Mouse (Mus musculus) thymus, adult 2 months (tissue): Measurements from ENCODE around the gene Atxn2l.

ENCODE experiments used
- CTCF ChIP-seq: fragments of 200-500 bp; IDR thresholded peaks from 2 replicates; pipeline ENCODE4 v1.5.1; 2012; ENCODE audit warnings: mild to moderate bottlenecking, control low read depth, low read length, moderate library complexity, borderline replicate concordance; ENCODE audit not compliant: control insufficient read depth, poor library complexity, insufficient read depth; ENCODE audit errors: extremely low read depth
- POLR2A ChIP-seq: fragments of 200-500 bp; IDR thresholded peaks from 2 replicates; pipeline ENCODE4 v1.6.1; 2012; ENCODE audit warnings: mild to moderate bottlenecking, low read length, control low read depth, moderate library complexity; ENCODE audit not compliant: control insufficient read depth, poor library complexity, insufficient read depth; ENCODE audit errors: extremely low read depth

DNA sequence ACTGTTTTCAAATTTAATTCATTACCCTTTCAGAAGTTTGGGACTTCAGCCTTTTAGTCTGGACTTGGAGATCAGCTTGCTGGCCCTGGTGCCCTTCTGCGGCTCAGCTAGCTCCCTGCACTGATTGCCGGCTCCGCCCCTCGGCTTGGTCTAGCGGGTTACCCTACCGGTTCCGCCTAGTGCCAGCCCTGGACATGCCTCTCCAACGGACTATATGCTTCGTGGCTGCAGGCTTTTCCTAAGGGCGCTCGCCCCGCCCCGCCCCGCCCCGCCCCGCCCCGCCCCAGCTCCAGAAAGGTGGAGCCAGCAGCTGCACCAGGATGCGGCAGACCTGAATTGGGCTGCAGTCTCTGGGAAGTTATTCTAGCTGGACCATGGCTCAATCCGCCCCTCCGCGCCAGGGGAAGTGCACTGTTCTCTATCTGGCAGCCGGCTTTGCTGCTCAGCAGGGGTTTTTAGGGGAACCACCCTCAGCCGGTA is 20.8 kb downstream of the Atxn2l start:
- TF ChIP-seq CTCF: no peak
- TF ChIP-seq POLR2A: no peak
